Mouse (Mus musculus) cortical plate, adult 2 months (tissue): ENCODE data around the gene Barhl1.

Experiments
- CTCF ChIP-seq: fragments of 200-500 bp; IDR thresholded peaks from 2 replicates; pipeline ENCODE4 v1.5.1; 2011; ENCODE audit warnings: mild to moderate bottlenecking, control low read depth, low read length; ENCODE audit not compliant: insufficient read depth; ENCODE audit errors: extremely low read depth
- POLR2A ChIP-seq: fragments of 200-500 bp; IDR thresholded peaks from 2 replicates; pipeline ENCODE4 v1.6.1; 2011; ENCODE audit warnings: mild to moderate bottlenecking, low read length, control low read depth; ENCODE audit not compliant: insufficient read depth; ENCODE audit errors: extremely low read depth

DNA sequence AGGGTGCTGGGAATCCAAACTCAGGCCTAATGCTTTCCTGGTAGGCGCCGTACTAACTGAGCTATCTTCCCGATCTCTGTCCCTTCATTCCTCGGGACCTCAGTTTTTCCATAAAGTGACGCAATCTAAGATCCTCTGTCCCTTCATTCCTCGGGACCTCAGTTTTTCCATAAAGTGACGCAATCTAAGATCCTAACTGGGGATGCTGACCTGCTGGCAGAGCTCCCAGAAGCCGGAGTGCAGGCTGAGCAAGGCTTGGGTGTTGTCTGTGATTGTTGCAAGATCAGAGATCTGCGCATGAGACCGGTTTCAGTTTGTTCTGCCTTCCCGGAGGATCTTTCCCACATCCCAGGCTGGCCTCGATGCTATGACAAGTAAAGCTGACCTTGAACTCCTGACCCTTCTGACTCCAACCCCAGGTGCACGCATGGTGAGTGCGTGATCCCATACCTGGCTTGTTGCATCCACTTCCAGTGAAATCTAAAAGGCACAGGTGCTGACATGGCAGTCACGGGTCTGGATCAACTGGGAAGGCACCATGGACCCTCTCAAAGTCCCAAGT lies 44.6 kb upstream of the Barhl1 start:
- TF ChIP-seq CTCF (no peak), POLR2A (no peak)
